ENCODE assay signal across 21 mouse cellular contexts in the genomic region with DNA sequence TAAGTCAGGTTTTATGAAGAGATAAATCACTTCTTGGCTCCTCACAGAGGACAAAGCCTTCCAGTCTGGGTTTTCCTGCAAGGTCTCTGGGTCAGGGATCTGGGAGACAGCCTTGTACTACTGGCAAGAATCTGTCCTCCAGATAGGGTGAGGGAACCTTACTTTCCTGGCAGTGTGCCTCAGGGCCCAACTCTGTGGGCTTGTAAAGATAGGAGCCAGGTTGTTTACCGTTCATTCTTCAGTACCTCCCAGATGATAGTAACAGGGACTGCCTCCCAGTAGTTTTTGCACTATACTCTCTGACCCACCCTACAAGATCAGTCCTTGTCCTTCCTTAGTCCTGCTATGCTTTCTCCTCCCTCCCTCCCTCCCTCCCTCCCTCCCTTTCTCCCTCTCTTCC.
DNase-seq lines count a peak whose midpoint lies in the region; ATAC-seq and TF ChIP-seq lines count a peak whose summit lies in the region.
"Had no signal": no experiment of that assay in that cellular context is flagged by ENCODE, and none has a peak within 500 bp of the region (broad histone marks: within the 10 kb centered on the region; RNA-seq: fewer than 3 reads in every experiment).

No protein-coding gene starts in this region.

- TF ChIP-seq CTCF in small intestine, adult 2 months (IDR thresholded peaks at IDR 0.05; ENCODE audit: extremely low read depth, insufficient read length, insufficient replicate concordance, low read depth, low read length): no peak

- no peaks in the 10 kb centered on the region for H3K36me3 ChIP-seq in embryonic facial prominence, embryonic 14.5 days (ENCODE audit: control insufficient read depth, insufficient read depth, low read length)
- no peaks in the 10 kb centered on the region for H3K36me3 ChIP-seq in embryonic facial prominence, embryonic 10.5 days (replicated peaks)
- no peaks in the 10 kb centered on the region for H3K36me3 ChIP-seq in intestine, embryonic 15.5 days
- H3K36me3 ChIP-seq in small intestine, adult 2 months (ENCODE audit: control insufficient read depth, insufficient read depth, low read length): peaks cover 8% of the 10 kb centered on the region
- H3K36me3 ChIP-seq in forebrain, embryonic 14.5 days (ENCODE audit: control insufficient read depth, insufficient read depth, low read length): no peaks in the 10 kb centered on the region
- H3K36me3 ChIP-seq in hindbrain, embryonic 11.5 days (ENCODE audit: control insufficient read depth, insufficient read depth, low read length): no peaks in the 10 kb centered on the region
- H3K36me3 ChIP-seq in kidney, embryonic 15.5 days: no peaks in the 10 kb centered on the region
- H3K36me3 ChIP-seq: embryonic facial prominence, embryonic 15.5 days; hindbrain, embryonic 13.5 days; midbrain, embryonic 10.5 days had no signal

- no peak overlapping the region for H3K4me2 ChIP-seq in embryonic facial prominence, embryonic 14.5 days (ENCODE audit: low read depth, low read length)
- no peak overlapping the region for H3K4me2 ChIP-seq in intestine, embryonic 15.5 days (replicated peaks)
- H3K4me2 ChIP-seq in forebrain, embryonic 14.5 days (ENCODE audit: low read length): no peak overlapping the region
- no peak overlapping the region for H3K4me2 ChIP-seq in hindbrain, embryonic 11.5 days (replicated peaks; ENCODE audit: low read depth, low read length)
- no peak overlapping the region for H3K4me2 ChIP-seq in kidney, embryonic 15.5 days
- H3K4me2 ChIP-seq: embryonic facial prominence, embryonic 15.5 days; heart, embryonic 11.5 days; hindbrain, embryonic 13.5 days had no signal

- H3K4me1 ChIP-seq in embryonic facial prominence, embryonic 14.5 days (ENCODE audit: control insufficient read depth, insufficient read depth, low read length): no peaks in the 10 kb centered on the region
- no peaks in the 10 kb centered on the region for H3K4me1 ChIP-seq in embryonic facial prominence, embryonic 10.5 days
- no peaks in the 10 kb centered on the region for H3K4me1 ChIP-seq in intestine, embryonic 15.5 days (replicated peaks)
- H3K4me1 ChIP-seq in small intestine, adult 2 months (ENCODE audit: control insufficient read depth, insufficient read depth, insufficient read length, low read length): peaks cover 11% of the 10 kb centered on the region; the same call in 1 of the 2 replicates
- H3K4me1 ChIP-seq in forebrain, embryonic 14.5 days (ENCODE audit: control insufficient read depth, insufficient read depth, low read length): no peaks in the 10 kb centered on the region
- no peaks in the 10 kb centered on the region for H3K4me1 ChIP-seq in hindbrain, embryonic 11.5 days (replicated peaks; ENCODE audit: control insufficient read depth, insufficient read depth, low read length)
- H3K4me1 ChIP-seq in kidney, embryonic 15.5 days: no peaks in the 10 kb centered on the region
- H3K4me1 ChIP-seq: embryonic facial prominence, embryonic 15.5 days; hindbrain, embryonic 13.5 days; midbrain, embryonic 10.5 days had no signal

- no peak overlapping the region for H3K9ac ChIP-seq in embryonic facial prominence, embryonic 14.5 days (ENCODE audit: low read depth, low read length)
- H3K9ac ChIP-seq in intestine, embryonic 15.5 days: no peak overlapping the region
- no peak overlapping the region for H3K9ac ChIP-seq in forebrain, embryonic 14.5 days (ENCODE audit: low read length)
- no peak overlapping the region for H3K9ac ChIP-seq in hindbrain, embryonic 11.5 days (ENCODE audit: low read depth, low read length)
- H3K9ac ChIP-seq in kidney, embryonic 15.5 days: no peak overlapping the region
- H3K9ac ChIP-seq: embryonic facial prominence, embryonic 15.5 days; hindbrain, embryonic 13.5 days had no signal

- DNase-seq in embryonic facial prominence, embryonic 14.5 days (ENCODE audit: low spot score): peak; percentile 23
- DNase-seq in embryonic facial prominence, embryonic 10.5 days (ENCODE audit: low spot score): no peak
- peak; percentile 83 for DNase-seq in adrenal gland, adult 8-10 months
- DNase-seq in forebrain, embryonic 14.5 days (ENCODE audit: low spot score): no peak
- no peak for DNase-seq in hindbrain, embryonic 11.5 days (ENCODE audit: low spot score)
- DNase-seq: cerebellum, postnatal 10 days; gastrocnemius, adult 2 months; heart, postnatal 10 days; kidney, adult 11 months; lung, adult 18-20 months; right cerebral cortex, adult 18-20 months; spleen, adult 18-20 months had no signal

- TF ChIP-seq POLR2A in small intestine, adult 2 months (IDR thresholded peaks at IDR 0.05; ENCODE audit: low read depth, low read length): no peak

- no peaks in the 10 kb centered on the region for H3K27me3 ChIP-seq in embryonic facial prominence, embryonic 14.5 days (replicated peaks; ENCODE audit: control insufficient read depth, insufficient read depth, low read length)
- no peaks in the 10 kb centered on the region for H3K27me3 ChIP-seq in embryonic facial prominence, embryonic 10.5 days (replicated peaks; ENCODE audit: low read depth, poor library complexity, severe bottlenecking)
- H3K27me3 ChIP-seq in intestine, embryonic 15.5 days (replicated peaks): no peaks in the 10 kb centered on the region
- H3K27me3 ChIP-seq in small intestine, adult 2 months (ENCODE audit: control insufficient read depth, insufficient read depth, low read length): no peaks in the 10 kb centered on the region
- no peaks in the 10 kb centered on the region for H3K27me3 ChIP-seq in forebrain, embryonic 14.5 days (replicated peaks; ENCODE audit: control insufficient read depth, insufficient read depth, low read length)
- no peaks in the 10 kb centered on the region for H3K27me3 ChIP-seq in hindbrain, embryonic 11.5 days (ENCODE audit: control insufficient read depth, insufficient read depth, low read length)
- no peaks in the 10 kb centered on the region for H3K27me3 ChIP-seq in kidney, embryonic 15.5 days
- H3K27me3 ChIP-seq: embryonic facial prominence, embryonic 15.5 days; hindbrain, embryonic 13.5 days had no signal

- 38% methylated on average over 1 of the region's 1 CpGs for WGBS in embryonic facial prominence, embryonic 14.5 days
- WGBS in embryonic facial prominence, embryonic 10.5 days: 83% methylated on average over 1 of the region's 1 CpGs
- WGBS in intestine, embryonic 15.5 days: 42% methylated on average over 1 of the region's 1 CpGs
- 29% methylated on average over 1 of the region's 1 CpGs for WGBS in small intestine, adult 2 months
- WGBS in forebrain, embryonic 14.5 days: 100% methylated on average over 1 of the region's 1 CpGs
- whole genome bisulfite sequencing in hindbrain, embryonic 11.5 days: 93% methylated on average over 1 of the region's 1 CpGs
- WGBS in kidney, embryonic 15.5 days: 72% methylated on average over 1 of the region's 1 CpGs

- H3K4me3 ChIP-seq in embryonic facial prominence, embryonic 14.5 days (ENCODE audit: low read depth, low read length): no peak overlapping the region
- no peak overlapping the region for H3K4me3 ChIP-seq in embryonic facial prominence, embryonic 10.5 days
- H3K4me3 ChIP-seq in intestine, embryonic 15.5 days (replicated peaks): no peak overlapping the region
- no peak overlapping the region for H3K4me3 ChIP-seq in small intestine, adult 2 months (ENCODE audit: low read depth, low read length)
- no peak overlapping the region for H3K4me3 ChIP-seq in forebrain, embryonic 14.5 days (ENCODE audit: low read depth, low read length)
- H3K4me3 ChIP-seq in hindbrain, embryonic 11.5 days (ENCODE audit: low read depth, low read length): no peak overlapping the region
- no peak overlapping the region for H3K4me3 ChIP-seq in kidney, embryonic 15.5 days (replicated peaks)
- H3K4me3 ChIP-seq: embryonic facial prominence, embryonic 15.5 days; gastrocnemius, adult 2 months; hindbrain, embryonic 13.5 days; layer of hippocampus, adult 2 months; midbrain, embryonic 10.5 days had no signal

- H3K9me3 ChIP-seq in embryonic facial prominence, embryonic 14.5 days (ENCODE audit: control insufficient read depth, low read length): no peaks in the 10 kb centered on the region
- H3K9me3 ChIP-seq in embryonic facial prominence, embryonic 10.5 days: no peaks in the 10 kb centered on the region
- H3K9me3 ChIP-seq in intestine, embryonic 15.5 days: no peaks in the 10 kb centered on the region
- no peaks in the 10 kb centered on the region for H3K9me3 ChIP-seq in forebrain, embryonic 14.5 days (replicated peaks; ENCODE audit: control insufficient read depth, low read length)
- no peaks in the 10 kb centered on the region for H3K9me3 ChIP-seq in hindbrain, embryonic 11.5 days (ENCODE audit: control insufficient read depth, low read length)
- no peaks in the 10 kb centered on the region for H3K9me3 ChIP-seq in kidney, embryonic 15.5 days (replicated peaks)
- H3K9me3 ChIP-seq: embryonic facial prominence, embryonic 15.5 days; hindbrain, embryonic 13.5 days; midbrain, embryonic 10.5 days had no signal

- no peak for ATAC-seq in embryonic facial prominence, embryonic 14.5 days (ENCODE audit: low read depth)
- ATAC-seq in intestine, embryonic 15.5 days: peak; percentile 69
- no peak for ATAC-seq in forebrain, embryonic 14.5 days
- no peak for ATAC-seq in hindbrain, embryonic 11.5 days (ENCODE audit: low FRiP score)
- ATAC-seq in kidney, embryonic 15.5 days (replicated peaks; ENCODE audit: low FRiP score): no peak

- H3K27ac ChIP-seq in embryonic facial prominence, embryonic 14.5 days (replicated peaks; ENCODE audit: low read depth, low read length): no peak overlapping the region
- no peak overlapping the region for H3K27ac ChIP-seq in embryonic facial prominence, embryonic 10.5 days (replicated peaks)
- H3K27ac ChIP-seq in intestine, embryonic 15.5 days: peak overlapping the region; percentile 42; the same call in 1 of the 2 replicates
- H3K27ac ChIP-seq in small intestine, adult 2 months (ENCODE audit: insufficient read depth, low read depth, low read length): peak overlapping the region; percentile 96
- no peak overlapping the region for H3K27ac ChIP-seq in forebrain, embryonic 14.5 days (ENCODE audit: low read depth, low read length)
- H3K27ac ChIP-seq in hindbrain, embryonic 11.5 days (ENCODE audit: low read depth, low read length): no peak overlapping the region
- no peak overlapping the region for H3K27ac ChIP-seq in kidney, embryonic 15.5 days
- H3K27ac ChIP-seq: embryonic facial prominence, embryonic 15.5 days; gastrocnemius, adult 2 months; hindbrain, embryonic 13.5 days; kidney, postnatal 0 days; layer of hippocampus, adult 2 months; midbrain, embryonic 10.5 days had no signal

Comparison
In these comparisons a context has a peak if more than half of its experiments do, and no peak if none do; other contexts are left out.
1. DNase-seq: peak in embryonic facial prominence, embryonic 14.5 days (single experiment) and adrenal gland, adult 8-10 months (single experiment); none in embryonic facial prominence, embryonic 10.5 days (single experiment), forebrain, embryonic 14.5 days (single experiment) and hindbrain, embryonic 11.5 days (single experiment).
2. H3K27ac ChIP-seq: peak in intestine, embryonic 15.5 days (single experiment) and small intestine, adult 2 months (single experiment); none in embryonic facial prominence, embryonic 14.5 days (single experiment), embryonic facial prominence, embryonic 10.5 days (single experiment), forebrain, embryonic 14.5 days (single experiment), hindbrain, embryonic 11.5 days (single experiment) and kidney, embryonic 15.5 days (single experiment).